Mouse (Mus musculus) ES-E14 (cell line): ENCODE data around the gene Gm11096.

Source experiments
- HCFC1 ChIP-seq: IDR thresholded peaks from 2 replicates; pipeline ENCODE4 v1.6.1; 2012; ENCODE audit warnings: low read length, inconsistent platforms, borderline replicate concordance; ENCODE audit not compliant: insufficient read depth
- MAFK ChIP-seq: IDR thresholded peaks from 2 replicates; pipeline ENCODE4 v1.6.1; 2014; ENCODE audit warnings: mild to moderate bottlenecking, low read depth, low read length, inconsistent platforms; ENCODE audit not compliant: insufficient read depth
- ZC3H11A ChIP-seq: IDR thresholded peaks from 2 replicates; pipeline ENCODE4 v1.6.1; 2012; ENCODE audit warnings: low read depth, mild to moderate bottlenecking, inconsistent platforms, low read length, borderline replicate concordance
- ZNF384 ChIP-seq: IDR thresholded peaks from 2 replicates; pipeline ENCODE4 v1.6.1; 2012; ENCODE audit warnings: low read depth, low read length, inconsistent platforms

DNA sequence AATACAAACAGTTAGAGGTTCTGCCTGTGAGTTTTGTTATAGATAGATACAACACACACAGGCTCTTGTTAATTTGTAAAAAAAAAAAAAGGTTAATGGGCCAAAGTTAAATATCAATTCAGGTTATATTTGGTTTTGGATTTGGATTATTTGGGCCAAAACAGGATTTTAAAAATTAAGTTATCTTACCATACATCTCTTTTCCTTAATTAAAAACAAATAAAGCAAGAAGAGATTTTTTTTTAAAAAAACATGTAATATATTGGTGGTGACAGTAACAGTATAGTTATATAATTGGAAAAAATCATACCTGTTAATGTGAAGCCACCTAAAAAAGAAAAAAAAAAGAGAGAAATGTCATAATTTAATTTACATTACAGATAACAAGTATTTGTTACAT lies at the start of gene Gm11096:
- no peak for TF ChIP-seq ZNF384
- TF ChIP-seq HCFC1 = no peak
- no peak for TF ChIP-seq MAFK
- TF ChIP-seq ZC3H11A = no peak
